Mouse (Mus musculus): ENCODE data around the gene Whrn. TPM values are rescaled to one million over a fixed set of nuclear protein-coding genes. Genes with fewer than 3 reads are reported as not detected.

The Whrn gene
- polyA plus RNA-seq, 1 experiment from 2014 or later = 3.8 TPM

DNA sequence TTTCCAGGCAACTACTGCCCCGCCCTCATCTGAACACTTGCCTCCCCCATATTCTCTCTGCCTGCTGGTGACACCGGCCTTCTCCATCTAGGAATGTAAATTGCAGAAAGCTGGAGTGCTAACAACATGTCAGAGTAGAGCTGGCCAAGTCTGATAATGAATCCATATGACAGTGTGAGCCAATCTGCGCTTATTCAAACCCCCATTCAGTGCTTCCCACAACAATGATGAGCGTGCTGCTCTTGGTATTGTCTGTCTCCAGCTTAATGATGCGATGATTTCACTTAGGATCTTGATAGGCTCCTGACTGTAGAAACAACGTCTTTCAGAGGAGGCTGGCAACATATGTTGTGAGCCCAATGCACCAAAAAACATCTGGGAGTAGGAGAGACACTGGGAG, 33.2 kb upstream of the Whrn start:
- H3K27ac ChIP-seq (replicated peaks; ENCODE audit: low read depth, low read length) = no peak overlapping the region
- no peaks in the 10 kb centered on the region for H3K9me3 ChIP-seq (replicated peaks; ENCODE audit: control insufficient read depth, low read length)
- no peak overlapping the region for H3K4me2 ChIP-seq (ENCODE audit: low read depth, low read length)
- ATAC-seq (replicated peaks; ENCODE audit: insufficient number of reproducible peaks, low FRiP score, low TSS enrichment, low read depth) = no peak
- WGBS = 78% methylated on average over 6 of the region's 6 CpGs
- H3K4me1 ChIP-seq (ENCODE audit: control insufficient read depth, insufficient read depth, low read length) = no peaks in the 10 kb centered on the region
- DNase-seq (ENCODE audit: low spot score) = no peak
- H3K4me3 ChIP-seq (ENCODE audit: low read depth, low read length) = no peak overlapping the region
- H3K9ac ChIP-seq (replicated peaks; ENCODE audit: low read length) = no peak overlapping the region
- H3K27me3 ChIP-seq (ENCODE audit: control insufficient read depth, insufficient read depth, low read length) = no peaks in the 10 kb centered on the region
- no peaks in the 10 kb centered on the region for H3K36me3 ChIP-seq (replicated peaks; ENCODE audit: control insufficient read depth, insufficient read depth, low read depth, low read length)

DNA sequence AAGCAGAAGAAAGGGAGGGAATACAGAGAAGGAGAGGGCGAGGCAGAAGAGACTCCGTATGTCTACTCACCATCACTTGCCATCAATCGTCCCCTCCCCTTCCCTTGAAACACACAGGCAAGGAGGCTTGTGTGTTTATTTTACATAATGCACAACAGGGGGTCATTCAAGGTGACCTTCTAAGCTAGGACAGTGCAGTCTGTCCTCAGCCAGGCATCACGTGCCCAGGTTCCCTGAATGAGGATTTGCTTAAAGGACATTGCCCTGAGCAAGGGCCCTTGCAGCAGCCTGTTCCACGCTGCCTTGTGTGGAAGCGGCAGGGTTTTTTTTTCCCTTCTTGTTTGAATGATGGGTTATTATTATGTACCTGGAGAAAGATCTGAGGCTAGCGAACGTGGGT, 29.7 kb upstream of the Whrn start:
- no peak overlapping the region for H3K9ac ChIP-seq (replicated peaks; ENCODE audit: low read length)
- no peaks in the 10 kb centered on the region for H3K36me3 ChIP-seq (replicated peaks; ENCODE audit: control insufficient read depth, insufficient read depth, low read depth, low read length)
- no peak overlapping the region for H3K4me2 ChIP-seq (ENCODE audit: low read depth, low read length)
- no peak for ATAC-seq (replicated peaks; ENCODE audit: insufficient number of reproducible peaks, low FRiP score, low TSS enrichment, low read depth)
- no peak overlapping the region for H3K27ac ChIP-seq (replicated peaks; ENCODE audit: low read depth, low read length)
- H3K9me3 ChIP-seq (replicated peaks; ENCODE audit: control insufficient read depth, low read length) = no peaks in the 10 kb centered on the region
- WGBS = 87% methylated on average over 8 of the region's 8 CpGs
- no peak overlapping the region for H3K4me3 ChIP-seq (ENCODE audit: low read depth, low read length)
- H3K4me1 ChIP-seq (ENCODE audit: control insufficient read depth, insufficient read depth, low read length) = no peaks in the 10 kb centered on the region
- H3K27me3 ChIP-seq (ENCODE audit: control insufficient read depth, insufficient read depth, low read length) = no peaks in the 10 kb centered on the region
- DNase-seq (ENCODE audit: low spot score) = no peak

DNA sequence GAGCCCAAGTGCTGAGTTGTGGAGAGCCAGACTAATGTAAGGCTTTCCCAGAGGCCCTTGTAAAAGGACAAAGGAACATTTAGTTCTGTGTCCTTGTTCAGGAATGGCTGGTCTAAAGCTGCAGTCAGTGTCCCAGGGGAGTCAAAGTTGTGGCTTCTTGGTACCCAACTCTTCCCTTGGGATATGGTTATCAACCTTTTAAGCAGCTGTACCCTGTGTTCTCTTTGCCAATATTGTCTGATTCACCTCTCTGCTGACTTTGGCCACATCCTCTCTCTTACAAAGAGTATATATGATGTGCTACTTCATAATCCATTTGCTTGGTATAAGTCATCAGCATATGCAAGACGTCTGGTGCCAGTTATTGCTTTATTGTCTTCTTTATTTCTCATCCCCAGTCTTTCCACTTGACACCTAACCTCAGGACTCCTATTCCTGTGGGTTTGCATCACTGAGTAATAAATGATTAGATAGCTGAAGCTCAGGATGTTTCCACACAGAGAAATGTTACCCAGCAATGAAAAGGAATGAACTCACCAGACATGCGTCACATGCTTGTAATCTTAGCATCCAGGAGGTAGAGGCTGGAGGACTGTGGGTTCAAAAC, 26.1 kb upstream of the Whrn start:
- WGBS = 78% methylated on average over 2 of the region's 2 CpGs
- Histone ChIP-seq H3K4me2 (ENCODE audit: low read depth, low read length) (no peak overlapping the region), H3K4me3 (ENCODE audit: low read depth, low read length) (no peak overlapping the region), H3K27ac (replicated peaks; ENCODE audit: low read depth, low read length) (no peak overlapping the region), H3K9me3 (replicated peaks; ENCODE audit: control insufficient read depth, low read length) (no peaks in the 10 kb centered on the region), H3K4me1 (ENCODE audit: control insufficient read depth, insufficient read depth, low read length) (no peaks in the 10 kb centered on the region), H3K36me3 (replicated peaks; ENCODE audit: control insufficient read depth, insufficient read depth, low read depth, low read length) (no peaks in the 10 kb centered on the region), H3K27me3 (ENCODE audit: control insufficient read depth, insufficient read depth, low read length) (no peaks in the 10 kb centered on the region), H3K9ac (replicated peaks; ENCODE audit: low read length) (no peak overlapping the region)
- ATAC-seq (replicated peaks; ENCODE audit: insufficient number of reproducible peaks, low FRiP score, low TSS enrichment, low read depth) = no peak
- DNase-seq (ENCODE audit: low spot score) = no peak

GRCm38 (mm10) chr4:63515021-63515420, 19.2 kb upstream of the Whrn start:
- Histone ChIP-seq H3K36me3 (replicated peaks; ENCODE audit: control insufficient read depth, insufficient read depth, low read depth, low read length) (no peaks in the 10 kb centered on the region), H3K4me2 (ENCODE audit: low read depth, low read length) (no peak overlapping the region), H3K9ac (replicated peaks; ENCODE audit: low read length) (no peak overlapping the region), H3K4me3 (ENCODE audit: low read depth, low read length) (no peak overlapping the region), H3K27ac (replicated peaks; ENCODE audit: low read depth, low read length) (no peak overlapping the region), H3K27me3 (ENCODE audit: control insufficient read depth, insufficient read depth, low read length) (no peaks in the 10 kb centered on the region), H3K4me1 (ENCODE audit: control insufficient read depth, insufficient read depth, low read length) (no peaks in the 10 kb centered on the region), H3K9me3 (replicated peaks; ENCODE audit: control insufficient read depth, low read length) (no peaks in the 10 kb centered on the region)
- ATAC-seq (replicated peaks; ENCODE audit: insufficient number of reproducible peaks, low FRiP score, low TSS enrichment, low read depth) (no peak), DNase-seq (ENCODE audit: low spot score) (no peak)
- WGBS = 88% methylated on average over 5 of the region's 5 CpGs

GRCm38 (mm10) chr4:63514454-63514984, 18.7 kb upstream of the Whrn start:
- no peak overlapping the region for H3K4me2 ChIP-seq (ENCODE audit: low read depth, low read length)
- H3K9ac ChIP-seq (replicated peaks; ENCODE audit: low read length) = no peak overlapping the region
- H3K27ac ChIP-seq (replicated peaks; ENCODE audit: low read depth, low read length) = no peak overlapping the region
- H3K4me1 ChIP-seq (ENCODE audit: control insufficient read depth, insufficient read depth, low read length) = no peaks in the 10 kb centered on the region
- WGBS = 61% methylated on average over 4 of the region's 4 CpGs
- ATAC-seq (replicated peaks; ENCODE audit: insufficient number of reproducible peaks, low FRiP score, low TSS enrichment, low read depth) (no peak), DNase-seq (ENCODE audit: low spot score) (no peak)
- H3K9me3 ChIP-seq (replicated peaks; ENCODE audit: control insufficient read depth, low read length) = no peaks in the 10 kb centered on the region
- H3K4me3 ChIP-seq (ENCODE audit: low read depth, low read length) = no peak overlapping the region
- H3K27me3 ChIP-seq (ENCODE audit: control insufficient read depth, insufficient read depth, low read length) = no peaks in the 10 kb centered on the region
- no peaks in the 10 kb centered on the region for H3K36me3 ChIP-seq (replicated peaks; ENCODE audit: control insufficient read depth, insufficient read depth, low read depth, low read length)

DNA sequence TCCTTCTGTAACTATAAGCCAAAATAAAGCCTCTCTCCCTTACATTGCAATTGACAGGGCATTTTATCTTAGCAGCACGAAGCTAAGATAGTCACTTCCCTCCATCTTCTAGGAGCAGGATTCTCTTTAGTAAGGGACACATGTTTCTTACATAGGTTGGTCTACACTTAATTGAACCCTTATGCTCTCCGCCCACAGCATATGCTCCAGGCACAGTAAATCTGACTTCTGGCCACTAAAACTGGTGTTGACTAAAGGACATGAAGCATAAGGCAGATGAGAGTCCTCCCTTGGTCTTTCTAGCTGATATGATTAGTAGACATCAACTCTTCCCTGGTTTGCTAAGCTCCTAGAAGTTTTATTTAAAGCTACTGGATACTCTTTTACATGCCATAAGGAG, 17.1 kb upstream of the Whrn start:
- 64% methylated on average over 2 of the region's 2 CpGs for WGBS

GRCm38 (mm10) chr4:63508232-63508631, 12.4 kb upstream of the Whrn start:
- 30% methylated on average over 4 of the region's 4 CpGs for WGBS
- ATAC-seq (replicated peaks; ENCODE audit: insufficient number of reproducible peaks, low FRiP score, low TSS enrichment, low read depth) = no peak
- Histone ChIP-seq H3K9ac (replicated peaks; ENCODE audit: low read length) (no peak overlapping the region), H3K4me1 (ENCODE audit: control insufficient read depth, insufficient read depth, low read length) (no peaks in the 10 kb centered on the region), H3K4me2 (ENCODE audit: low read depth, low read length) (no peak overlapping the region), H3K4me3 (ENCODE audit: low read depth, low read length) (no peak overlapping the region), H3K9me3 (replicated peaks; ENCODE audit: control insufficient read depth, low read length) (no peaks in the 10 kb centered on the region), H3K36me3 (replicated peaks; ENCODE audit: control insufficient read depth, insufficient read depth, low read depth, low read length) (no peaks in the 10 kb centered on the region), H3K27ac (replicated peaks; ENCODE audit: low read depth, low read length) (no peak overlapping the region), H3K27me3 (ENCODE audit: control insufficient read depth, insufficient read depth, low read length) (no peaks in the 10 kb centered on the region)
- peak; percentile 78 for DNase-seq (ENCODE audit: low spot score)

More for the DNA sequence above, 17.1 kb upstream of the Whrn start:
- no peak overlapping the region for H3K27ac ChIP-seq (replicated peaks; ENCODE audit: low read depth, low read length)
- H3K27me3 ChIP-seq (ENCODE audit: control insufficient read depth, insufficient read depth, low read length) = no peaks in the 10 kb centered on the region
- no peaks in the 10 kb centered on the region for H3K36me3 ChIP-seq (replicated peaks; ENCODE audit: control insufficient read depth, insufficient read depth, low read depth, low read length)
- no peak overlapping the region for H3K9ac ChIP-seq (replicated peaks; ENCODE audit: low read length)
- ATAC-seq (replicated peaks; ENCODE audit: insufficient number of reproducible peaks, low FRiP score, low TSS enrichment, low read depth) (no peak), DNase-seq (ENCODE audit: low spot score) (no peak)
- no peaks in the 10 kb centered on the region for H3K4me1 ChIP-seq (ENCODE audit: control insufficient read depth, insufficient read depth, low read length)
- H3K4me2 ChIP-seq (ENCODE audit: low read depth, low read length) = no peak overlapping the region
- no peaks in the 10 kb centered on the region for H3K9me3 ChIP-seq (replicated peaks; ENCODE audit: control insufficient read depth, low read length)
- H3K4me3 ChIP-seq (ENCODE audit: low read depth, low read length) = no peak overlapping the region

GRCm38 (mm10) chr4:63507478-63507877, 11.7 kb upstream of the Whrn start:
- Histone ChIP-seq H3K4me3 (ENCODE audit: low read depth, low read length) (no peak overlapping the region), H3K9me3 (replicated peaks; ENCODE audit: control insufficient read depth, low read length) (no peaks in the 10 kb centered on the region), H3K36me3 (replicated peaks; ENCODE audit: control insufficient read depth, insufficient read depth, low read depth, low read length) (no peaks in the 10 kb centered on the region), H3K27me3 (ENCODE audit: control insufficient read depth, insufficient read depth, low read length) (no peaks in the 10 kb centered on the region), H3K27ac (replicated peaks; ENCODE audit: low read depth, low read length) (no peak overlapping the region), H3K4me1 (ENCODE audit: control insufficient read depth, insufficient read depth, low read length) (no peaks in the 10 kb centered on the region), H3K4me2 (ENCODE audit: low read depth, low read length) (no peak overlapping the region), H3K9ac (replicated peaks; ENCODE audit: low read length) (no peak overlapping the region)
- no peak for DNase-seq (ENCODE audit: low spot score)
- 76% methylated on average over 5 of the region's 5 CpGs for WGBS
- no peak for ATAC-seq (replicated peaks; ENCODE audit: insufficient number of reproducible peaks, low FRiP score, low TSS enrichment, low read depth)
